Comparison of ENCODE assay signal across 17 mouse cellular contexts in genomic region chr17:62827549-62827948, GRCm38 (mm10).
"Had no signal": no experiment of that assay in that cellular context is flagged by ENCODE, and none has a peak within 500 bp of the region (broad histone marks: within the 10 kb centered on the region; RNA-seq: fewer than 3 reads in every experiment).

No protein-coding gene starts in this region.

- H3K27me3 ChIP-seq: liver, embryonic 12.5 days; neural tube, embryonic 13.5 days; neural tube, embryonic 15.5 days; stomach, embryonic 15.5 days had no signal

- DNase-seq: lung, adult 18-20 months; lung, embryonic 14.5 days; lung, postnatal 10 days; lung, postnatal 4 days; retina, postnatal 1 day; right cerebral cortex, adult 18-20 months; right cerebral cortex, postnatal 14 days; thymus, adult 2 months; thymus, postnatal 25 days; thymus, postnatal 4 days had no signal

- H3K9ac ChIP-seq: liver, embryonic 12.5 days; liver, embryonic 14.5 days; lung, embryonic 14.5 days; neural tube, embryonic 13.5 days; neural tube, embryonic 15.5 days; stomach, embryonic 15.5 days had no signal

- H3K4me2 ChIP-seq: liver, embryonic 12.5 days; lung, embryonic 14.5 days; neural tube, embryonic 13.5 days; neural tube, embryonic 15.5 days; stomach, embryonic 15.5 days had no signal

- H3K27ac ChIP-seq: liver, embryonic 12.5 days; liver, embryonic 14.5 days; neural tube, embryonic 13.5 days; neural tube, embryonic 15.5 days; stomach, embryonic 15.5 days; stomach, postnatal 0 days had no signal

- H3K36me3 ChIP-seq: liver, embryonic 12.5 days; neural tube, embryonic 13.5 days; neural tube, embryonic 15.5 days; stomach, embryonic 15.5 days had no signal

- ATAC-seq: liver, embryonic 12.5 days had no signal

- H3K4me3 ChIP-seq: liver, embryonic 12.5 days; myocyte; neural tube, embryonic 13.5 days; neural tube, embryonic 15.5 days; stomach, embryonic 15.5 days had no signal

- H3K9me3 ChIP-seq: liver, embryonic 12.5 days; neural tube, embryonic 13.5 days; neural tube, embryonic 15.5 days; stomach, embryonic 15.5 days had no signal

- H3K4me1 ChIP-seq: liver, embryonic 12.5 days; stomach, embryonic 15.5 days had no signal
